Mouse (Mus musculus): ENCODE results near the gene Rab11fip4. TPM values are rescaled to one million over a fixed set of nuclear protein-coding genes. Genes with fewer than 3 reads are reported as not detected.

The Rab11fip4 gene
- total and polyA plus RNA-seq, 3 experiments, result 0.05 TPM; not detected in 2

DNA sequence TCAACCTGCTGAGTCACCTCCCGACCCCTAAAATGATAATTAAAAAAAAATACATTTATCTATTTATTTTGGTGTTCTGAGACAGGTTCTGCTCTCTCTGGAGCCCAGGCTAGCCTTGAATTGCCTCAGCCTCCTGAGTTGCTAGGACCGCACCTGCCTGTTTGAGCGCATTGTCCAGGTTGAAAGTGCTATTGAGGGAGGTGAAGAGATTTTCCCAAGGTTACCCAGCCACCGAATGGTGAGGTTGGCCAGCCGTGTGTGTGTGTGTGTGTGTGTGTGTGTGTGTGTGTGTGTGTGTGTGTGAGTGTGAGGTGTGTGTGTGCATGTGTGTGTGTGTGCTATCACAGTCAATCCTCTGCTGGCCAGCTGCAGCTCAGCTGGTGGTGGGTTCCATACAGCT, 55.0 kb downstream of the Rab11fip4 start:
- H3K9me3 ChIP-seq (replicated peaks), result no peaks in the 10 kb centered on the region
- no peaks in the 10 kb centered on the region for H3K4me1 ChIP-seq (ENCODE audit: insufficient read depth, low read depth, low read length)
- H3K27me3 ChIP-seq (ENCODE audit: insufficient read depth, low read length), result peaks cover 51% of the 10 kb centered on the region
- no peaks in the 10 kb centered on the region for H3K36me3 ChIP-seq (replicated peaks)
- no peak for TF ChIP-seq CTCF (IDR thresholded peaks at IDR 0.05; ENCODE audit: low read depth, low read length)
- TF ChIP-seq GATA1 (IDR thresholded peaks at IDR 0.05; ENCODE audit: borderline replicate concordance, low read length), result no peak
- no peak for TF ChIP-seq TAL1 (conservative IDR thresholded peaks at IDR 0.05; ENCODE audit: low read depth, low read length)
- TF ChIP-seq POLR2AphosphoS5 (IDR thresholded peaks at IDR 0.05; ENCODE audit: insufficient replicate concordance, low read depth, low read length), result no peak
- TF ChIP-seq GATA2 (IDR thresholded peaks at IDR 0.05; ENCODE audit: borderline replicate concordance, low read depth, low read length), result no peak
- ATAC-seq (ENCODE audit: extremely low read depth, insufficient number of reproducible peaks, low FRiP score, poor library complexity, severe bottlenecking) (no peak), DNase-seq (ENCODE audit: low spot score) (no peak)
- H3K4me3 ChIP-seq (ENCODE audit: low read depth, low read length), result no peak overlapping the region

DNA sequence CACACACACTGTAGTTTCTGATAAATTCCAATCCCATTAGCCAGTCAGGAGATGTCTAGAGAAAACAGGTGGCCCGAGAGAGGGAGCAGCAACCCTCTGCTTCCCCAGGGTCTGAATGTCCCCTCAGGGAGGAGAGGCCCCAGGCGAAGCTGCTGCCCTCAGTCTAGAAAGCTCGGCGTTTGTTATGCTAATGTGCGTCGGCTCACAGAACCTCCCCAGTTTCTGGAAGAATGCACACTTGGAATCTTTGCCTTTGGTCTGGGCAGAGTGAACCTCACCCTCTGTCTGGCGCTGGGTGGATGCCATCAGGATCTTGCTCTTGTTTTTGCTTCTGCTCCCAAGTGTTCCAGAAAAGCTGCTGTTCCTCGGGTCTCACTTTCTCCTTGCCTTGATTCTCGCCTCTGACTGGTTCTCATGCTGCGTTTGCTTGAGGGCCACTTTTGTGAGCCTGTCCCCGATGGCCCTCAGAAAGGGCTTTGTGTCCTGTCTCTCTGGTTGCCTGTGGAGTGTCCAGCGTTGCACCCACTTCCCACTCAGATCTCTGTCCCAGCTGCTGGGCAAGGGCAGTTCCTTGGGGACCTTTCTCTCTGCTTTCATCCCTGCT, 55.6 kb downstream of the Rab11fip4 start:
- TF ChIP-seq GATA1 (IDR thresholded peaks at IDR 0.05; ENCODE audit: borderline replicate concordance, low read length) (no peak), GATA2 (IDR thresholded peaks at IDR 0.05; ENCODE audit: borderline replicate concordance, low read depth, low read length) (no peak), TAL1 (conservative IDR thresholded peaks at IDR 0.05; ENCODE audit: low read depth, low read length) (no peak), POLR2AphosphoS5 (IDR thresholded peaks at IDR 0.05; ENCODE audit: insufficient replicate concordance, low read depth, low read length) (no peak), CTCF (IDR thresholded peaks at IDR 0.05; ENCODE audit: low read depth, low read length) (no peak)
- Histone ChIP-seq H3K4me3 (ENCODE audit: low read depth, low read length) (no peak overlapping the region), H3K9me3 (replicated peaks) (no peaks in the 10 kb centered on the region), H3K4me1 (ENCODE audit: insufficient read depth, low read depth, low read length) (no peaks in the 10 kb centered on the region), H3K36me3 (replicated peaks) (no peaks in the 10 kb centered on the region), H3K27me3 (ENCODE audit: insufficient read depth, low read length) (peaks cover 46% of the 10 kb centered on the region)
- ATAC-seq (ENCODE audit: extremely low read depth, insufficient number of reproducible peaks, low FRiP score, poor library complexity, severe bottlenecking), result no peak
- no peak for DNase-seq (ENCODE audit: low spot score)

DNA sequence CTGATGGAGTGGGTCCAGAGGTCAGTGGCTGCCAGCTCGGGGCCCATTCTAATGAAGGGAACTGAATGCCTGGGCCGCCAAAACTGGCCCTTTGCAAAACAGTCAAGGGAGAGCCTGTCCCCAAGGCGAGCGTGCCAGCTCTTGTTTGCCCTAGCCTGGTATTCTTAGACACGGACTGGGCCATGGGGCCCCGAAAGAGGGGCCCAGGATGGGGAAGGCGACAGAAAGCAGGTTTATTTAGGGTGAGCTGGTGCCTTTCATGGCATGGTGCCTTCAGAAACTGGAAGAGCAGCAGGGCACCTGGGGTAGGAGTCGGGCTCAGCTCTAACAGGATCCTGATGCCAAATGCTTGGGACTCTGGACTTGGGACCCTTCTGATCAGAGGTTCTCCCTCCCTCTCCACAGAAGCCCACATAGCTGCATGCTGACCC, 56.1 kb downstream of the Rab11fip4 start:
- ATAC-seq (ENCODE audit: extremely low read depth, insufficient number of reproducible peaks, low FRiP score, poor library complexity, severe bottlenecking), result no peak
- Histone ChIP-seq H3K4me1 (ENCODE audit: insufficient read depth, low read depth, low read length) (no peaks in the 10 kb centered on the region), H3K36me3 (replicated peaks) (no peaks in the 10 kb centered on the region), H3K9me3 (replicated peaks) (no peaks in the 10 kb centered on the region), H3K4me3 (ENCODE audit: low read depth, low read length) (no peak overlapping the region), H3K27me3 (ENCODE audit: insufficient read depth, low read length) (peaks cover 44% of the 10 kb centered on the region)
- TF ChIP-seq TAL1 (conservative IDR thresholded peaks at IDR 0.05; ENCODE audit: low read depth, low read length), result no peak
- no peak for TF ChIP-seq GATA1 (IDR thresholded peaks at IDR 0.05; ENCODE audit: borderline replicate concordance, low read length)
- TF ChIP-seq CTCF (IDR thresholded peaks at IDR 0.05; ENCODE audit: low read depth, low read length), result no peak
- TF ChIP-seq POLR2AphosphoS5 (IDR thresholded peaks at IDR 0.05; ENCODE audit: insufficient replicate concordance, low read depth, low read length), result no peak
- no peak for TF ChIP-seq GATA2 (IDR thresholded peaks at IDR 0.05; ENCODE audit: borderline replicate concordance, low read depth, low read length)
- DNase-seq (ENCODE audit: low spot score), result no peak

DNA sequence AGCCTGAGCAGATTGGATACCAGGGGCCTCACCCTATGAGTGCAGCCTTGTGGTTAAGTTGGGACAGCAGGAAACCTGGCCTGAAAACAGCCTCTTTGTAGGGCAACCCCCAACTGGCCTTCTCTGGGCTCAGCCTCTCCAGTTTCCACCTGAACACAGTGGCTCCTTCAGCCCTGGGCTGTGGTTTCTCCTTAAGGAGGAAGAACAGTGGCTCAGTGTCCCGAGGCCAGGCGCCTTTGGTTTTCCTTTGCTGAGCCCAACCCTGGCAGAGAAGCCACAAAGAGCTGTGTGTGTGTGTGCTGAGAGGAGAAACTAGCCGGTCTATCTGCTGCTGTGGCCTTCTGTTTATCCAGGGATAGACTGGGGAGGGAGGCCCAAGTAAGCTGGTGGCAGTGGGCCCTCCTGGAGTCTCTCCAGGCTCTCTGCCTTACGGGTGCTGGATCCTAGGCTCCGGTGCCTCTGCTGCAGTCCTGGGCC, 59.4 kb downstream of the Rab11fip4 start:
- ATAC-seq (ENCODE audit: extremely low read depth, insufficient number of reproducible peaks, low FRiP score, poor library complexity, severe bottlenecking), result no peak
- DNase-seq (ENCODE audit: low spot score), result no peak
- H3K9me3 ChIP-seq (replicated peaks), result no peaks in the 10 kb centered on the region
- no peaks in the 10 kb centered on the region for H3K4me1 ChIP-seq (ENCODE audit: insufficient read depth, low read depth, low read length)
- H3K4me3 ChIP-seq (ENCODE audit: low read depth, low read length), result no peak overlapping the region
- peaks cover 34% of the 10 kb centered on the region for H3K27me3 ChIP-seq (ENCODE audit: insufficient read depth, low read length)
- H3K36me3 ChIP-seq (replicated peaks), result no peaks in the 10 kb centered on the region
- TF ChIP-seq GATA2 (IDR thresholded peaks at IDR 0.05; ENCODE audit: borderline replicate concordance, low read depth, low read length), result no peak
- TF ChIP-seq CTCF (IDR thresholded peaks at IDR 0.05; ENCODE audit: low read depth, low read length), result no peak
- no peak for TF ChIP-seq TAL1 (conservative IDR thresholded peaks at IDR 0.05; ENCODE audit: low read depth, low read length)
- TF ChIP-seq GATA1 (IDR thresholded peaks at IDR 0.05; ENCODE audit: borderline replicate concordance, low read length), result no peak

DNA sequence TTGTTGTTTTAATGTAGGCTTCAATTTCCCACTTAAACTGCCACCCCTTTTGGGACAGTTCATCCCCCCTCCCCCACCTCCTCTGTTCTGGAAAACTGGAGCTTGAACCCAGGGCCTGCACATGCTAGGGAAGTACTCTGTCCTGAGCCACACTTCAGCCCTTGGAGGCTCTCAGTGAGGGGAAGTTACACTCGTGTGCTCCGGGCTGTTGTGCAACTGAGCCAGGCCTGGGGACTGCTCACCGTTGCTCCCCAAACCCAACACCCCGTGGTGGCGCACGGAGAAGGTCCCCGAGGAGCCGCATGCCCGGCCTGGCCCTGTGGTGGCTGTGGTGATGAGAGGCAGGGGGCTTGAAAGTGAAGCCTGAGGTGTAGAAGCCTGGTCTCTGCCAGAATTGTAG, 61.2 kb downstream of the Rab11fip4 start:
- peaks cover 27% of the 10 kb centered on the region for H3K27me3 ChIP-seq (ENCODE audit: insufficient read depth, low read length)
- ATAC-seq (ENCODE audit: extremely low read depth, insufficient number of reproducible peaks, low FRiP score, poor library complexity, severe bottlenecking), result no peak
- H3K4me1 ChIP-seq (ENCODE audit: insufficient read depth, low read depth, low read length), result no peaks in the 10 kb centered on the region

DNA sequence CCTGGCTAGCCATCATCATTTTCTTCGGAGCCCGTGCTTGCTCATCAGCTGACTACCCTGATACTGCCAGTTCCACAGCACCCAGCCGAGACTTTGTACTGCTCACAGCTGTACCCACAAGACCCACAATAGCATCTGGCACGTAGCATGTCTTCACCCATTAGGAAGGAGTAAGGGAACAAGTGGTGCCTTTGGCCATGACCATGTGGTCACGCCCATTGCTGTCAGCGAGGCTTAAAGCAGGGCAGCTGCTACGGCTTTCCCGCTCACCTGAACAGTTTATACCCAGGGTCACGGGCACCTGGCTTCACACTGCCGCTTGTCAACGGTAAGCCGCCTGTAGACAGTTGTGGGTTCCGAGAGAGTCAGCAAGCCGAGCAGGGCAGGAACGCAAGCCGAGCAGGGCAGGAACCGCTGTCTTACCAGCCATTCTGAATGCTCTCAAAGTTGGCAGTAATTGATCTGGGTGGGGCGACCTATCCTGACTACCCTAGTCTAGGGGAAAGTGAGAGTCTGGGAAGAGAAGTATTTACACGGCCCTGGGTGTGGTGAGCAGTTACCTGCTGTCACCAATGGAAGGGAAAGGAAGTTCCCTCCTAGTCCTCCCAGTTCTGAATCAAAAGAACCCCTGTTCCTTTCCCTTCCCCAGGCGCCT, 62.0 kb downstream of the Rab11fip4 start:
- Histone ChIP-seq H3K4me1 (ENCODE audit: insufficient read depth, low read depth, low read length) (no peaks in the 10 kb centered on the region), H3K9me3 (replicated peaks) (no peaks in the 10 kb centered on the region), H3K27me3 (ENCODE audit: insufficient read depth, low read length) (peaks cover 19% of the 10 kb centered on the region; the same call in 1 of the 2 replicates), H3K4me3 (ENCODE audit: low read depth, low read length) (no peak overlapping the region), H3K36me3 (replicated peaks) (no peaks in the 10 kb centered on the region)
- no peak for TF ChIP-seq CTCF (IDR thresholded peaks at IDR 0.05; ENCODE audit: low read depth, low read length)
- no peak for TF ChIP-seq GATA2 (IDR thresholded peaks at IDR 0.05; ENCODE audit: borderline replicate concordance, low read depth, low read length)
- DNase-seq (ENCODE audit: low spot score) (no peak), ATAC-seq (ENCODE audit: extremely low read depth, insufficient number of reproducible peaks, low FRiP score, poor library complexity, severe bottlenecking) (no peak)

More for the DNA sequence above, 61.2 kb downstream of the Rab11fip4 start:
- Histone ChIP-seq H3K9me3 (replicated peaks) (no peaks in the 10 kb centered on the region), H3K36me3 (replicated peaks) (no peaks in the 10 kb centered on the region), H3K4me3 (ENCODE audit: low read depth, low read length) (no peak overlapping the region)
- DNase-seq (ENCODE audit: low spot score), result no peak
- TF ChIP-seq POLR2AphosphoS5 (IDR thresholded peaks at IDR 0.05; ENCODE audit: insufficient replicate concordance, low read depth, low read length), result no peak
- no peak for TF ChIP-seq GATA1 (IDR thresholded peaks at IDR 0.05; ENCODE audit: borderline replicate concordance, low read length)
- no peak for TF ChIP-seq GATA2 (IDR thresholded peaks at IDR 0.05; ENCODE audit: borderline replicate concordance, low read depth, low read length)
- no peak for TF ChIP-seq CTCF (IDR thresholded peaks at IDR 0.05; ENCODE audit: low read depth, low read length)
- no peak for TF ChIP-seq TAL1 (conservative IDR thresholded peaks at IDR 0.05; ENCODE audit: low read depth, low read length)
